Mouse (Mus musculus) stomach, embryonic 14.5 days (tissue): ENCODE data around the gene Gpr19. TPM values are rescaled to one million over a fixed set of nuclear protein-coding genes. Genes with fewer than 3 reads are reported as not detected.

Experiments
- ATAC-seq: fragments of 200-750 bp; cut with Nextera tagmentation; 2 replicates; pipeline ENCODE4 v1.8.0; 2017; ENCODE audit warnings: low read depth, moderate TSS enrichment; ENCODE audit not compliant: insufficient number of reproducible peaks, insufficient read depth, low FRiP score
- H3K27ac ChIP-seq: fragments of 300-500 bp; sonication (generic); 2 replicates; pipeline ENCODE4 v1.5.1; 2014; ENCODE audit warnings: mild to moderate bottlenecking, low read length, moderate library complexity, mixed read lengths
- H3K27me3 ChIP-seq: fragments of 300-500 bp; sonication (generic); 2 replicates; pipeline ENCODE4 v1.6.1; 2014; ENCODE audit warnings: low read length, control low read depth, mixed read lengths; ENCODE audit not compliant: control insufficient read depth, insufficient read depth
- H3K36me3 ChIP-seq: fragments of 300-500 bp; sonication (generic); 2 replicates; pipeline ENCODE4 v1.6.1; 2014; ENCODE audit warnings: mild to moderate bottlenecking, control low read depth, low read length, moderate library complexity, mixed read lengths; ENCODE audit not compliant: control insufficient read depth, insufficient read depth
- H3K4me1 ChIP-seq: fragments of 300-500 bp; sonication (generic); 2 replicates; pipeline ENCODE4 v1.6.1; 2014; ENCODE audit warnings: low read length, control low read depth, mixed read lengths; ENCODE audit not compliant: control insufficient read depth, insufficient read depth
- H3K4me2 ChIP-seq: fragments of 300-500 bp; sonication (generic); replicated peaks from 2 replicates; pipeline ENCODE4 v1.6.1; 2014; ENCODE audit warnings: low read depth, low read length, control low read depth
- H3K4me3 ChIP-seq: fragments of 300-500 bp; sonication (generic); 2 replicates; pipeline ENCODE4 v1.5.1; 2014; ENCODE audit warnings: low read depth, low read length, control low read depth
- H3K9ac ChIP-seq: fragments of 300-500 bp; sonication (generic); replicated peaks from 2 replicates; pipeline ENCODE4 v1.6.1; 2014; ENCODE audit warnings: low read depth, mild to moderate bottlenecking, control low read depth, low read length, moderate library complexity, mixed read lengths
- H3K9me3 ChIP-seq: fragments of 300-500 bp; sonication (generic); 2 replicates; pipeline ENCODE4 v1.6.1; 2016; ENCODE audit warnings: low read depth, low read length, control low read depth; ENCODE audit not compliant: control insufficient read depth
- WGBS: fragments of 180-500 bp; shearing (Covaris S2); extraction: QIAGEN DNeasy Blood & Tissue Kit; methylation state at CpG from one replicate; pipeline ENCODE4 v1.1.7; 2014; 5-methylcytosine and 5-hydroxymethylcytosine counted together
- polyA plus RNA-seq: library from polyadenylated mRNA; unstranded; fragments of >200 nt; fragmentation: Nextera tagmentation; extraction: Ambion mirVana; gene quantifications from 2 replicates; pipeline ENCODE4 v1.2.1, GENCODE M21; 2014

The Gpr19 gene
- polyA plus RNA-seq, 1 experiment from 2014 or later = 12.3 TPM

DNA sequence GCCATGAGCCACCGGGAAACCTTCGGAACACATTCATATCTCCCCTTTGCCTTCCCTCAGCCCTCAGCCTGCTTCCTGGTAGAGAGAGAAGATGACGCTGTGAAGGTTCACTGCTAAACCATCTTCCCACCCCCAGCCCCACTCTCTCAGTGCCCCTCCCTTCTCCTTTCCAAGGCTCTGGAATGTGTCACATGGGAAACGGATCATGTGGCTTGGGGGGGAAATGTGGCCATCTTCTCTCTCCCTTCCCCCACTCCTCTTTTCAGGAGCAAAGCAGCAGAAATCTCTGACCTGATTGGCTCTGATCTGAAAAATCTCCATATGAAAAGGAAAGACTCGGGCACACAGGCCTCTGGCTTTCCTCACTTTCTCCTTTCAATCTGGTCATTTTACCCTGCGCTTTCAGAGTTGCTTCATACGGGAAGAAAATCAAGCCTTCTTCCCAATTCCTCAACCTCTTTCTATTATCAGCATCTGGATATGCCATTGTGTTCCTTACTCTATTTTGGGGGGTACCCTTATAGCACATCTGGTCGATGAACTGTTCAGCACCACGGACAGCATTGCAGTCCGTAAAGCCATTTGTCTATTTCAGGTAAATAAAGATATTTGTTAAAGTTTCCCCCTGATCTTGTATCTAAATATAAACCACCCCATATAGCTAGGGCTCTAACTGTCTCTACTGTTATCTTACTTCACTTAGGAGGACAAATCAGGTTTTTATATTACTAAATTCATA, 10.5 kb downstream of the Gpr19 start:
- Histone ChIP-seq H3K4me2 (peak overlapping the region; percentile 15; the same call in 1 of the 2 replicates), H3K27me3 (no peaks in the 10 kb centered on the region), H3K4me3 (0 out of 2 replicates have a peak overlapping the region, but pooled peaks have one; percentile 1), H3K27ac (no peak overlapping the region), H3K9me3 (no peaks in the 10 kb centered on the region), H3K4me1 (no peaks in the 10 kb centered on the region; the same call in 1 of the 2 replicates), H3K9ac (no peak overlapping the region), H3K36me3 (no peaks in the 10 kb centered on the region)
- 3% methylated on average over 10 of the region's 10 CpGs for WGBS
- ATAC-seq = no peak; the same call in 1 of the 2 replicates

DNA sequence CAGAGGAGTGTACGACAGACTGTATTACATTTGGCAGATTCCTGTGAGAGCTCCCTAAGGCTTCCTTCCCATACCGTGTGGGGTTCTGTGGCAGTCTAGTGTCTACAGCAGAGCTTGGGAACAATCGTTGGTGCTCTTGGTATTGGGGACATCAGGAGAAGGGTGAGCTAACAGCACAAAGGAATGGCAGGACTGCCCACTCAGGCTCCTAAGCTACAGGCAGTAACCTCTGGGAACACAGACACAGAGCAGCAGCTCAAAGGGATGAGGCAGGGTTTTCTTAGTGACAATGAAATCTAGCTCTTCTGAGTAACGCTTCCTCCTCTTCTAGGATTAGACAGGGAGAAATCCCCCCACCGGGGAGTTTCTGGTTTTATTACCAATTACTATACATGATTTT, 11.4 kb downstream of the Gpr19 start:
- H3K27me3 ChIP-seq = no peaks in the 10 kb centered on the region
- 0 out of 2 replicates have a peak overlapping the region, but pooled peaks have one; percentile 1 for H3K4me3 ChIP-seq
- H3K27ac ChIP-seq = no peak overlapping the region
- no peak overlapping the region for H3K4me2 ChIP-seq
- H3K9ac ChIP-seq = no peak overlapping the region
- WGBS = 44% methylated on average over 5 of the region's 5 CpGs
- H3K4me1 ChIP-seq = no peaks in the 10 kb centered on the region; the same call in 1 of the 2 replicates
- no peaks in the 10 kb centered on the region for H3K9me3 ChIP-seq
- no peaks in the 10 kb centered on the region for H3K36me3 ChIP-seq
- no peak for ATAC-seq

DNA sequence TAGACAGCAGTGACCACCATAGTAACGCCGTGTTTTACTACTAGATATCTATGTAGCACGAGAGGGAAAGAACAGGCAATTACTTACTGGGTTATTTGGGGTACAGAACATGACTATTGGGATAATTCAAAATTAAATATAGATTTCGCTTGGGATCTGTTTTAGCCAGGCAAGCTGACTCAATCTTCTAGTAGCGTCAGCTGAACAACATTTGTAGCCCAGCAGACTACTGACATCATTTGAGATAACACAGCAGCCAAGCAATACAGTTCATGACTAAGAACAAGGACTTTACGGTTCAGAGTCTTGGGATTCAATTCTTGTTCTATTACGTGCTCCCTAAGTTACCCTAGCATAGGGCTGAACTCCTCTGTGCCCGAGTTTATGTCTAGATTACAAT, 11.9 kb downstream of the Gpr19 start:
- H3K4me3 ChIP-seq = no peak overlapping the region
- 85% methylated on average over 8 of the region's 8 CpGs for WGBS
- H3K9me3 ChIP-seq = no peaks in the 10 kb centered on the region
- no peaks in the 10 kb centered on the region for H3K36me3 ChIP-seq
- H3K27ac ChIP-seq = no peak overlapping the region
- H3K27me3 ChIP-seq = no peaks in the 10 kb centered on the region
- H3K9ac ChIP-seq = no peak overlapping the region
- H3K4me2 ChIP-seq = no peak overlapping the region
- ATAC-seq = no peak
- H3K4me1 ChIP-seq = no peaks in the 10 kb centered on the region; the same call in 1 of the 2 replicates

DNA sequence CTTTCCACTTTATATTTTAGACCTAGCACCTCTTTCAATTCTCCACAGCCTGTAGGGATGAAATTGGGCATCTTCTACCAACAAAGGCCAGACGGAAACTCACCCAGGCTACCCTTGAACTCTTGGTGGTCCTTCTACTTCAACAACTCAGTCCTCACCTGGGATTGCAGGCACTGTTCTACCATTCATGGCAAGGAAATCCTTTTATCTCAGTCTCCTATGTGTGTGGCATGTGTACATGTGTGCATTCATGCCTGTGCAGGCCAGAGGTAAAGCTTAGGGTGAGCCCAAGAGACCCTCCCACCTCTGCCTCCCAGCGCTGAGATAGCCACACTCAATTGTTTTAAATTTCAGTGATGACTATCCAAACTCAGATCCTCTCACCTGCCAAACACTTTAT, 12.9 kb downstream of the Gpr19 start:
- Histone ChIP-seq H3K4me1 (no peaks in the 10 kb centered on the region; the same call in 1 of the 2 replicates), H3K36me3 (no peaks in the 10 kb centered on the region), H3K4me2 (no peak overlapping the region), H3K9ac (no peak overlapping the region), H3K27ac (no peak overlapping the region), H3K9me3 (no peaks in the 10 kb centered on the region), H3K27me3 (no peaks in the 10 kb centered on the region), H3K4me3 (no peak overlapping the region)
- 92% methylated on average over 2 of the region's 2 CpGs for WGBS
- no peak for ATAC-seq

GRCm38 (mm10) chr6:134883661-134884060, 14.7 kb downstream of the Gpr19 start:
- no peak for ATAC-seq
- Histone ChIP-seq H3K4me1 (no peaks in the 10 kb centered on the region; the same call in 1 of the 2 replicates), H3K4me2 (no peak overlapping the region), H3K27me3 (no peaks in the 10 kb centered on the region), H3K4me3 (no peak overlapping the region), H3K36me3 (no peaks in the 10 kb centered on the region), H3K27ac (no peak overlapping the region), H3K9me3 (no peaks in the 10 kb centered on the region), H3K9ac (no peak overlapping the region)
- 88% methylated on average over 4 of the region's 4 CpGs for WGBS

DNA sequence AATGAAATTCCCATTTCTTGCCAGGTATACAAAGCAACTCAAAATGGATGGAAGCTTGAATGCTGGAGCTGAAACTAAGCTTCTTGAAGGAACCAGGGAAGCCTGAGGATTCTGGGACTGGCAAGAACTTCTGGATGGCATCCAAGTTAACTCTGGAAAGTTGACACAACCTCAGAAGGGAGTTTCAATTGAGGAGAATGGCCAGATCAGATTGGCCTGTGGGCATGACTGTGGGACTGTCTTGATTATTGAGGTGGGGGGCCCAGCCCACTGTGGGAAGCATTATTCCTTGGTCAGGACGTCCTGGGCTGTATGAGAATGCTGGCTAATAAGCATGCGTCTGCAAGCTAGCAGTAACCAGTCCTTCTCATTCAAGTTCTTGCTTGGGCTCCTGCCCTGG, 18.3 kb downstream of the Gpr19 start:
- no peak for ATAC-seq
- Histone ChIP-seq H3K4me1 (no peaks in the 10 kb centered on the region), H3K27ac (no peak overlapping the region), H3K27me3 (no peaks in the 10 kb centered on the region), H3K36me3 (no peaks in the 10 kb centered on the region), H3K4me3 (no peak overlapping the region), H3K4me2 (no peak overlapping the region), H3K9ac (no peak overlapping the region), H3K9me3 (no peaks in the 10 kb centered on the region)
- WGBS = 80% methylated on average over 2 of the region's 2 CpGs

DNA sequence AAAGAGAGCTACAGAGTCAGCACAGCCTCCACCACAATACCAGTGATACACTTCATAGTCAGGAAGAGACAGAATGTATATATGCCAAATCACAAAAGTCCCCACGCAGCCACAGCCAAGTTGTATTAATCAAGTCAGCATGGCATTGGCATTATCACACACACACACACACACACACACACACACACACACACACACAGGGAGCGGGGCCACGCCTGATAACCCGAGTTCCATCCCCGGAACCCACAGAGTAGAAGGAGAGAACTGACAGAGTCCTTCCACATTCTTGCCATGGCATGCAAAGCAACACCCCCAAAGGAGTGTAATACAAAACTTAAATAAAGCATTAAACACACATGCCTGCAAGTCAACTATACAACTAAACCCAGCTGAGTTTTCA, 18.8 kb downstream of the Gpr19 start:
- H3K36me3 ChIP-seq = no peaks in the 10 kb centered on the region
- ATAC-seq = no peak
- 78% methylated on average over 5 of the region's 5 CpGs for WGBS
- no peaks in the 10 kb centered on the region for H3K9me3 ChIP-seq
- no peak overlapping the region for H3K4me3 ChIP-seq
- H3K4me2 ChIP-seq = no peak overlapping the region
- H3K9ac ChIP-seq = no peak overlapping the region
- H3K4me1 ChIP-seq = no peaks in the 10 kb centered on the region
- H3K27me3 ChIP-seq = no peaks in the 10 kb centered on the region
- H3K27ac ChIP-seq = no peak overlapping the region

DNA sequence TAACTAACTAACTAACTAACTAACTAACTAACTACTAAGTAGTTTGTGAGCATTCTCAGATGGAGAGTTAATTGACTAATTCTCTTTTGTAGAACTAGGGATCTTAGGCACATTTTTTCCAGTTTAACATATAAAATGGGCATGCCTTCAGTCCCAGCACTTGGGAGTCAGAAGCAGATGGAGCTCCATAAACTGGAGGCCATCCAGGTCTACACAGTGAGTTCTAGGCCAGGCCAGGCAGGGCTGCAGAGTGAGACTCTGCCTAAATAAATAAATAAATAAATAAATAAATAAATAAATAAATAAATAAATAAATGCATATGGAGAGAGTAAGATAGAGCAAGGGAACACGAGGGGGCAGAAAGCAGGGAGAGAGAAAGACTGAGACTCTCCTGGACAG, 20.5 kb downstream of the Gpr19 start:
- no peaks in the 10 kb centered on the region for H3K36me3 ChIP-seq

DNA sequence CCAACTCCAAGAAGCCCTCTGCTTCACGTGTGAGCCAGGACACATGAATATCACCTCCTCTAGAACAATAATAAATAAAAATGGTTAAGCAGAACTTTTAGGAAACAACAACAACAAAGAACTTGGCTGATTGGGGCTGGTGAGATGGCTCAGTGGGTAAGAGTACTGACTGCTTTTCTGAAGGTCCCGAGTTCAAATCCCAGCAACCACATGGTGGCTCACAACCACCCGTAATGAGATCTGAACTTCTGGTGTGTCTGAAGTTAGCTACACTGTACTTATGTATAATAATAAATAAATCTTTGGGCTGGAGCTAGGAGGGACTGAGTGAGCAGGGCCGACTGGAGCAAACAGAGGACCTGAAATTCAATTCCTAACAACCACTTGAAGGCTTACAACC, 21.1 kb downstream of the Gpr19 start:
- Histone ChIP-seq H3K27ac (no peak overlapping the region), H3K4me1 (no peaks in the 10 kb centered on the region), H3K9ac (no peak overlapping the region), H3K27me3 (no peaks in the 10 kb centered on the region), H3K36me3 (no peaks in the 10 kb centered on the region), H3K4me3 (no peak overlapping the region), H3K4me2 (no peak overlapping the region), H3K9me3 (no peaks in the 10 kb centered on the region)
- WGBS = 94% methylated on average over 4 of the region's 4 CpGs
- ATAC-seq = no peak

More for the DNA sequence above, 20.5 kb downstream of the Gpr19 start:
- Histone ChIP-seq H3K9me3 (no peaks in the 10 kb centered on the region), H3K4me1 (no peaks in the 10 kb centered on the region), H3K4me3 (no peak overlapping the region), H3K27me3 (no peaks in the 10 kb centered on the region), H3K4me2 (no peak overlapping the region), H3K27ac (no peak overlapping the region), H3K9ac (no peak overlapping the region)
- WGBS = 71% methylated on average over 1 of the region's 1 CpGs
- ATAC-seq = no peak
